Mouse (Mus musculus) stomach, embryonic 15.5 days (tissue): ENCODE results near the gene Dars2. TPM values are rescaled to one million over a fixed set of nuclear protein-coding genes. Genes with fewer than 3 reads are reported as not detected.
"Not testable (repeated sequence)": the region's sequence is repeated elsewhere in the genome, so short reads cannot be mapped to it uniquely, and the experiment has no call there.

Experiments used
- ATAC-seq: fragments of 200-750 bp; cut with Nextera tagmentation; 2 replicates; pipeline ENCODE4 v1.8.0; 2017; ENCODE audit warnings: low read depth, moderate number of reproducible peaks, moderate TSS enrichment; ENCODE audit not compliant: insufficient read depth, low FRiP score
- H3K27ac ChIP-seq: fragments of 300-500 bp; sonication (generic); 2 replicates; pipeline ENCODE4 v1.5.1; 2015; ENCODE audit warnings: mild to moderate bottlenecking, inconsistent platforms
- H3K27me3 ChIP-seq: fragments of 300-500 bp; sonication (generic); replicated peaks from 2 replicates; pipeline ENCODE4 v1.6.1; 2015; ENCODE audit warnings: inconsistent platforms
- H3K36me3 ChIP-seq: fragments of 300-500 bp; sonication (generic); 2 replicates; pipeline ENCODE4 v1.6.1; 2015; ENCODE audit warnings: inconsistent platforms
- H3K4me1 ChIP-seq: fragments of 300-500 bp; sonication (generic); 2 replicates; pipeline ENCODE4 v1.6.1; 2015; ENCODE audit warnings: inconsistent platforms
- H3K4me2 ChIP-seq: fragments of 300-500 bp; sonication (generic); 2 replicates; pipeline ENCODE4 v1.6.1; 2015; ENCODE audit warnings: mild to moderate bottlenecking, inconsistent platforms
- H3K4me3 ChIP-seq: fragments of 300-500 bp; sonication (generic); replicated peaks from 2 replicates; pipeline ENCODE4 v1.5.1; 2015; ENCODE audit warnings: inconsistent platforms
- H3K9ac ChIP-seq: fragments of 300-500 bp; sonication (generic); 2 replicates; pipeline ENCODE4 v1.6.1; 2015; ENCODE audit warnings: inconsistent platforms
- H3K9me3 ChIP-seq: fragments of 300-500 bp; sonication (generic); 2 replicates; pipeline ENCODE4 v1.6.1; 2016; ENCODE audit warnings: inconsistent platforms
- WGBS: fragments of 180-500 bp; shearing (Covaris S2); methylation state at CpG from one replicate; pipeline ENCODE4 v1.1.7; 2015; 5-methylcytosine and 5-hydroxymethylcytosine counted together
- polyA plus RNA-seq: library from polyadenylated mRNA; unstranded; fragments of >200 nt; fragmentation: Nextera tagmentation; extraction: Ambion mirVana; gene quantifications from 2 replicates; pipeline ENCODE4 v1.2.1, GENCODE M21; 2015

Dars2 gene
- polyA plus RNA-seq, 1 experiment from 2014 or later, result 33.4 TPM

DNA sequence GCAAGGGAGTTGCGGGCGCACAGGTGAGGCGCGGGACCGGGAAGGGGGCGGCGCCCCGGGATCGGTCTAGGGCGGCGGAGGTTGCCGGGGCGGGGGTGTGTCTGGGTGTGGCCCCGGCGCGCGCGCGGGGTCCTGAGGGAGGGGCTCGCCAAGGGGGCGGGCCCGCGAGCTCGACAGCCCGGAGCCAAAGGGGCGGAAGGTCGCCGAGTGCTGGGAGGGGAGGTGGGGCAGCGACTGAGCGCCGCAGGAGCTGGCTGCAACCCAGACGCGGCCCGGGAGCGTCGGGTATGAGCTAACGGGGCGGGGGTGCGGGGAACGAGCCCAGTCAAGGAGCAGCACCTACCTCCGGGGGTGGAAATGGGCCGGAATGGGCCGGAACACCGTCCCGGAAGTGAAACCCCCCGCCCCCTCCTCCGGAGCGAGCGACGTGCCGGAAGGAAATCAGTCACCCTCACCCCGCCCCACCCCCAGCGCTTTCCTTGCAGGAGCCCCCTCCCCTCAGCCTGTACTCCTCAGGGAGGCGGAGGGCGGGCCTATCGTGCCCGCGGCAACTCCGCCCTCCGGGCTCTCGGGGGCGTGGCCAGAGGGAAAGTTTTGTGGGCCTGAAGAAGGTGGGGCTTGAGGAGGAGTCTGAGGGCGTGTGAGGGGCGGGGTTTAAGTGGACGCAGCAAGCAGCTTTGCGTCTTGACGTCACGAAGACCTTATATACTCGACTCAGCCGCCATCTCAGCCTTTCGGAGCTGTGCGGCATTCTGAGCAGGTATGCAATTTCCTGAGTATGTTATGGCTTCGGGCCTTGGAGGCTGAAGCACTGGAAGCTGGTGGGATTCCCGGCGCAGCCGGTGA, 35.8 kb downstream of the Dars2 start, which contains the start of gene Zbtb37:
Gene Zbtb37 (minus strand): TSS at position 415 of the 846 bp plus-strand sequence.
- Histone ChIP-seq H3K36me3 (peaks cover 11% of the 10 kb centered on the region), H3K27ac (peak within 1 kb of the TSS; percentile 92), H3K4me1 (peaks cover 11% of the 10 kb centered on the region; the same call in 1 of the 2 replicates), H3K27me3 (no peaks in the 10 kb centered on the region), H3K4me2 (peak within 1 kb of the TSS; percentile 70), H3K9ac (peak within 1 kb of the TSS; percentile 70), H3K9me3 (no peaks in the 10 kb centered on the region), H3K4me3 (peak within 1 kb of the TSS; percentile 81)
- WGBS, result under 1% methylated on average over 69 of the region's 76 CpGs
- peak; percentile 90 for ATAC-seq

DNA sequence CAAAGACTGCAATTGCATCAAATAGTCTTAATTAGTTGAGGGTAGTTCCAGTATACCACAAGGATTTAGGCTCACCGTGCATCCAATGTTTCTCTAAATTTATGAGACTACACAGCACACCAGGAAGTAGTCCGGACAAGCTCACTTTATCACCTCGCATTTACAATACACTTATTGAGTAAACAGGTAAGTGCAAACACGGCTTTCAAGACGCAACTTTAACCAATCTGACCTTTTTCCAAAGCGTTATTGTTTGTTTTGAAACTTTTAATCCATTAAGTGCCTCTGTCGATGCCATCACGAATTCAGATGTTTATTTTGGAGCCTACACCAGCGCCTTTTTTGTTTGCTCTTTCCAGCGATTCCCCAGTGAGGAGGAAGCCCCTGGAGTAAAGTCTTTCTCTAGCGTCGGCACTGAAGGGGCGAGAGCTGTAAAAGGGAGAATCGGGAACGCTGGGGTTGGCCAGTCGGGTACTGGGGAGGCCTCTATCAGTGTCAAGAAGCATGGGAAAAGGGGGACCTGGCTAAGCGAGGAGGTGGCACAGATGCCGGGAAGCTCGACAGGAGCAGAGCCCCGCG, 36.5 kb downstream of the Dars2 start:
- H3K4me3 ChIP-seq, result peak overlapping the region; percentile 81
- H3K9me3 ChIP-seq, result no peaks in the 10 kb centered on the region
- no peak for ATAC-seq
- peak overlapping the region; percentile 70 for H3K9ac ChIP-seq
- under 1% methylated on average over 21 of the region's 21 CpGs for WGBS
- H3K4me2 ChIP-seq, result peak overlapping the region; percentile 57
- no peaks in the 10 kb centered on the region for H3K27me3 ChIP-seq
- peaks cover 7% of the 10 kb centered on the region; the same call in 1 of the 2 replicates for H3K36me3 ChIP-seq
- H3K4me1 ChIP-seq, result peaks cover 11% of the 10 kb centered on the region; the same call in 1 of the 2 replicates
- H3K27ac ChIP-seq, result peak overlapping the region; percentile 92

DNA sequence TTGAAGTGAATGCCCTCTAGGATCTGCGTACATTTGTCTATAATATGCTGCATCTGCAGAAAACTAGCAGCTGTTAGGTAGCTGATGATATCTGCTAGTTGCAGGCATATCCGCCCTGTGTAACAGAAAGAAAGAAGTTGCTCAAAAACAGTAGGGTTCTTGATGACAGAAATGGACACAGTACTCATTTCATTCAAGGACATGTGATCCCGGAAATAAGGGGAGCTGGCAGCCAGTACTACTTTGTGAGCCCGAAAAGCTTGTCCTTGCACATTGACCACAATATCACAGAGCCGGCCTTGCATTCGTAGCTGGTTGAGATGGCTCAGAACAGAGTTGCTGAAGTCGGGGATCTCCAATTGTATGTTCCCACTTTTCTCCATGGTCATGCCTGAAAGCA, 38.1 kb downstream of the Dars2 start:
- H3K4me2 ChIP-seq, result no peak overlapping the region
- no peaks in the 10 kb centered on the region for H3K9me3 ChIP-seq
- no peak overlapping the region for H3K4me3 ChIP-seq
- 83% methylated on average over 7 of the region's 7 CpGs for WGBS
- no peaks in the 10 kb centered on the region for H3K27me3 ChIP-seq
- H3K4me1 ChIP-seq, result peaks cover 11% of the 10 kb centered on the region; the same call in 1 of the 2 replicates
- H3K36me3 ChIP-seq, result peaks cover 5% of the 10 kb centered on the region; the same call in 1 of the 2 replicates
- H3K27ac ChIP-seq, result no peak overlapping the region
- no peak overlapping the region for H3K9ac ChIP-seq
- no peak for ATAC-seq

DNA sequence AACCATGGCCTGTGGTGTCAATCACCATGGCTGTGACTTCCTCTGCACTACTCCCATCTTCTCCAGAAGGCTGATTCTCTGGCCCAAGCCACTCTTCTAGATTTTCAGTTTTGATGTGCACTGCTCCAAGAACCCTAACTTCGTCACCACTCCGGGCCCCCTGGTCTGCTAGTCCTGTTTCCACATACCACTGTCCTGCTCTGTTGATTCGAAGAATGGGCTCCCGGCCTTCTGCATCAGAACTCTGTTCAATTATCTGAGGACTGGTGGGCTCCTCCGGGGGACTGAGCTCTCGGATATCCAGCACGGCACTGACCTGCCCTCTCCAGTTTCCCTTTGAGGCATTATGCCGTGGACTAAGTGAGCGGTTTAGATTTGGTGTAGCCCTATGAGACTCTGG, 38.6 kb downstream of the Dars2 start:
- 92% methylated on average over 9 of the region's 9 CpGs for WGBS
- H3K27ac ChIP-seq, result no peak overlapping the region
- no peaks in the 10 kb centered on the region for H3K27me3 ChIP-seq
- peaks cover 5% of the 10 kb centered on the region; the same call in 1 of the 2 replicates for H3K36me3 ChIP-seq
- ATAC-seq, result no peak
- H3K9ac ChIP-seq, result no peak overlapping the region
- no peaks in the 10 kb centered on the region for H3K9me3 ChIP-seq
- no peak overlapping the region for H3K4me3 ChIP-seq
- H3K4me1 ChIP-seq, result peaks cover 11% of the 10 kb centered on the region; the same call in 1 of the 2 replicates
- H3K4me2 ChIP-seq, result no peak overlapping the region

DNA sequence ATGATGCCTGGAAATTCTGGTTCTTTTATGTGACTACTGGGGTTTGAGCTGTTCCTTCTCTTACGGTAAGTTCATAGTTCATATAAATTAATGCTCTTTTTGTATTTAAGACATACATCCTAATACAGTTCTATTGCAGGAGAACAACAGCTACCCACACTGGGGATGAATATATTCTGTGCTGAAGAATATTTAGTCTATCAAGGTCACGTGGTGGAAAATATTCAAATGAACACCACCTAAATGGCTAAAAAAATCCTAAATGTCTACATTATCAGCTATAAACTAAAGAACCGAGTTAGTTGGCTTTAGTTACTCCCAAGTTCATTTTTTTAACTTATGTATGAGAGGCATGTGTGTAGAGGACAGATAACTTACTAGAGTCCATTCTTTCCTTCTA, 40.4 kb downstream of the Dars2 start:
- WGBS, result 89% methylated on average over 3 of the region's 3 CpGs
- H3K9me3 ChIP-seq, result no peaks in the 10 kb centered on the region
- no peak overlapping the region for H3K4me2 ChIP-seq
- H3K27me3 ChIP-seq, result no peaks in the 10 kb centered on the region
- H3K27ac ChIP-seq, result no peak overlapping the region
- H3K4me3 ChIP-seq, result no peak overlapping the region
- no peak for ATAC-seq
- no peak overlapping the region for H3K9ac ChIP-seq
- H3K36me3 ChIP-seq, result peaks cover 5% of the 10 kb centered on the region; the same call in 1 of the 2 replicates
- H3K4me1 ChIP-seq, result peaks cover 11% of the 10 kb centered on the region; the same call in 1 of the 2 replicates

DNA sequence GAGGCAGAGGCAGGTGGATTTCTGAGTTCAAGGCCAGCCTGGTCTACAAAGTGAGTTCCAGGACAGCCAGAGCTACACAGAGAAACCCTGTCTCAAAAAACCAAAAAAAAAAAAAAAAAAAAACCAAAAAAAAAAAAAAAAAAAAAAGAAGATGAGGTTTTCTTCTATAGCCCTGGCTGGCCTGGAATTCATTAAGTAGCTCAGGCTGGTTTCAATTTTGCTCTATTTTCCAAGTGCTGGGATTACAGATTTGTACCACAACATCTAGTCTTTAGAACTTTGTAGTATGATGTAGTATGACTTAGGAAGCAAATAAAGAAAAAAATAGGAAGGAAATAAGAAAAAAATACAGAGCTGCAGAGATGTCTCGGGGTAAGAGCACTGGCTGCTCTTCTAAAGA, 42.0 kb downstream of the Dars2 start:
- 95% methylated on average over 1 of the region's 1 CpGs for WGBS
- H3K36me3 ChIP-seq, H3K9me3 ChIP-seq, H3K4me3 ChIP-seq, H3K9ac ChIP-seq, H3K4me1 ChIP-seq, H3K27me3 ChIP-seq, H3K4me2 ChIP-seq, H3K27ac ChIP-seq, ATAC-seq: not testable (repeated sequence)

DNA sequence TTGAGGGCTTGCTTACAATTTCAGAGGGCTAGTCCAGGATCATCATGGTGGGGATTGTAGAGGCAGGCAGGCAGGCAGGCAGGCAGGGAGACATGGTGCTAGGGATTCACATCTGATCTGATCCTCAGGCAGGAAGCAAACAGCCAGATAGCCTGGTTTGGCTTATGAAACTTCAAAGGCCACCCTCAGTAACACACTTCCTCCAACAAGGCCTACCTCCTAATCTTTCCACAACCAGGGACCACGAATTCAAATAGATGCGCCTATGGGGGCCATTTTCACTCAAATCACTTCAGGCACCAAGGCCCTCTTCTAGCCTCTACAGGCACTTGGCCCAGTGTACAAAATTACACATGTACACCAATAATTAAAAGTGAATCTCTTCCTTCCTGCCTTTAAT, 43.3 kb downstream of the Dars2 start:
- no peak for ATAC-seq
- no peak overlapping the region for H3K4me3 ChIP-seq
- no peak overlapping the region for H3K4me2 ChIP-seq
- peaks cover 5% of the 10 kb centered on the region; the same call in 1 of the 2 replicates for H3K36me3 ChIP-seq
- no peak overlapping the region for H3K27ac ChIP-seq
- no peaks in the 10 kb centered on the region for H3K27me3 ChIP-seq
- WGBS, result 81% methylated on average over 2 of the region's 2 CpGs
- no peaks in the 10 kb centered on the region for H3K9me3 ChIP-seq
- H3K9ac ChIP-seq, result no peak overlapping the region
- no peaks in the 10 kb centered on the region for H3K4me1 ChIP-seq

DNA sequence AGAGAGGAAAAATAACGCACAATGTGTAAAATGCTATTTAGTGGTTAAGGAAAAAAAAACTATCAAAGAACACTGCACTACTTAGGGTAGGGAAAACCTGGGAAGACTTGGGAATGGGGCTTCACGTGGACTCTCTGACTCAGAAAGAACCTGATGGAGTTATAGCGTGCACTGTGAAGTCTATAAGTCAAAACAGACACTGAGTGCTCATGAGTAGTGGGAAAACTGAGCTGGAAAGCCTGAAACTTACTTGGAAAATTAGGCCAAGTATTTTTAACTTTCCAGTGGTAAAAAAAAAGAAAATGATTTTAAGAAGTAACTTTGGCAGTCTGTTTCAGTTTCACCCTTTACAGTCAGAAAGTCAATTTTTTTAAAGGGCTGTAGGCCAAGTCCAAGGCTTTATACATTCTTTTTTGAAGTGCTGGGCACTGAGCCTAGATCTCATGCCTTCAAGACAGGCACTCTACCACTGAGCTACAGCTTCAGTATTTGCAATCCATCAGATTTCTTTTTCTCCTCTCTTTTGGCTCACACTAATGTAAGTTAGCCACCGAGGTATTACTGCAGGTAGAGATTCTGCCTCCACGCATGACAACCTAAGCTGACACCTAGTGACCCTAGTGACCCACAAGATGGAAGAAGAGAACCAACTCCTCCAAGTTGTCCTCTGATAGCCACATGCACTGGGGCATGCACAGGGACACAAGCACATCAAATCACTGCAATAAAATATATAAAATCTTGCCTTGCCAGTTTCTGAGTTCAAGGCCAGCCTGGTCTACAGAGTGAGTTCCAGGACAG, 44.8 kb downstream of the Dars2 start:
- Histone ChIP-seq H3K4me3 (no peak overlapping the region), H3K4me1 (no peaks in the 10 kb centered on the region), H3K9me3 (no peaks in the 10 kb centered on the region), H3K27ac (no peak overlapping the region), H3K36me3 (peaks cover under 1% of the 10 kb centered on the region; the same call in 1 of the 2 replicates), H3K9ac (no peak overlapping the region), H3K4me2 (no peak overlapping the region), H3K27me3 (no peaks in the 10 kb centered on the region)
- WGBS, result 67% methylated on average over 5 of the region's 5 CpGs
- no peak for ATAC-seq

DNA sequence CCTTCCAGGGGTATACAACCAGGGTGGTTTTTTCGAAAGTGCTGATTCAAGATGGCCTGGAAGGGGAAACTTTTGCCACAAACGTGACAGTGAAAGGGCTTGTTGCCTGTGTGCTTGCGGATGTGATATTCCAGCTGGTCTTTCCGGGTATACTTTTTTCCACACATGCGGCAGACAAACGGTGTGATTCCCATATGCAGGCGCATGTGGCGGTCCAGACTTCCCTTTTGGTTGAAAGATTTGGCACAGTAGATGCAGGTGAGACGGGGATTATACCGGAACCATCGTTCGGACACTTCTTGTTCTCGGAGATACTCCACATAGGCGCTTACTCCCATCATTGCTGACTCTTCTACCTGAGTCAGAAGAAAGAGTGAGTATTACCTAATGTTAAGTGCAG, 50.4 kb downstream of the Dars2 start:
- WGBS, result 95% methylated on average over 14 of the region's 14 CpGs
- no peak overlapping the region for H3K4me2 ChIP-seq
- no peak overlapping the region for H3K4me3 ChIP-seq
- no peak overlapping the region for H3K27ac ChIP-seq
- H3K4me1 ChIP-seq, result 0 out of 2 replicates have a peak, but pooled peaks cover 3% of the 10 kb centered on the region
- ATAC-seq, result no peak
- no peaks in the 10 kb centered on the region for H3K9me3 ChIP-seq
- H3K9ac ChIP-seq, result no peak overlapping the region
- no peaks in the 10 kb centered on the region for H3K27me3 ChIP-seq
- peaks cover 16% of the 10 kb centered on the region for H3K36me3 ChIP-seq

DNA sequence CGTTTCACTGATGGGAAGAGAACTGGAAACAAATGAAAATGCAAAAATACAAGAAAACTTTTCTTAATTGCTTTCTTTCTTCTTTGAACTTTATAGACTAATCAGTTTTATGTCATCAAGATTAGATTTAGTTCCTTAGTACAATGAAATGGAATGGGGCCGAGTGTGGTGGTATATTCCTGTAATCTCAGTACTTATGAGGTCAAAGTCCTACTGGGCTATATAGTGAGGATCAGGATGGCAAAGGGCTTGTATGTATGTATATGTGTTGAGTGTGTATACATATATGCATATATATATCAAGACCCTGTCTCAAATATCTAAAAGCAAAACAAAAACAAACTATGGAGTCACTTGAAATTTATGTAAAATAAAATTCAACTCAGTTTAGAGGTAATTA, 54.1 kb downstream of the Dars2 start:
- Histone ChIP-seq H3K4me1 (0 out of 2 replicates have a peak, but pooled peaks cover 3% of the 10 kb centered on the region), H3K9ac (no peak overlapping the region), H3K27ac (no peak overlapping the region), H3K4me3 (no peak overlapping the region), H3K9me3 (no peaks in the 10 kb centered on the region), H3K27me3 (no peaks in the 10 kb centered on the region), H3K4me2 (no peak overlapping the region), H3K36me3 (peaks cover 19% of the 10 kb centered on the region)
- WGBS, result 85% methylated on average over 2 of the region's 2 CpGs
- ATAC-seq, result no peak

DNA sequence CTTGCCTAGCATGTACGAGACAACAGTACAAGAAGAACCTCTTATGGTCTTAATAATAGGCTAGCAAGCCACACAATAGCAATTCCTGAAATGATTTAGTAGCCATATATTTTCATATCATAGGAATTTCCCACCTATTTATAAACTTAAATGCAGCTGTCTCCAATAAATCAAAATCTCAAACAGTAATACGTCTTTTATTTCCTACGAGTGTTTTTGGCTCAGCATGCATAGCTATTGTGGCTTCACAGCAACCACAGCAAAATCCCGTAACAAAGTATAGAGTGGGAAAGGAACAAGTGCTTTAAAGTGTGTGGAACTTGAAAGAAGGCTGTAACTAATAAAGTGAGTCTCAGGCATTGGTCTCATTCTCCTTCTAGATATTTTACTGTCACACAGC, 60.0 kb downstream of the Dars2 start:
- no peak overlapping the region for H3K27ac ChIP-seq
- H3K4me3 ChIP-seq, result no peak overlapping the region
- H3K9me3 ChIP-seq, result no peaks in the 10 kb centered on the region
- no peaks in the 10 kb centered on the region for H3K27me3 ChIP-seq
- no peak overlapping the region for H3K9ac ChIP-seq
- H3K4me1 ChIP-seq, result no peaks in the 10 kb centered on the region
- 77% methylated on average over 4 of the region's 4 CpGs for WGBS
- no peak for ATAC-seq
- H3K4me2 ChIP-seq, result no peak overlapping the region
- H3K36me3 ChIP-seq, result peaks cover 6% of the 10 kb centered on the region; the same call in 1 of the 2 replicates
